Mouse (Mus musculus): Measurements from ENCODE around the gene Pdgfb.

DNA sequence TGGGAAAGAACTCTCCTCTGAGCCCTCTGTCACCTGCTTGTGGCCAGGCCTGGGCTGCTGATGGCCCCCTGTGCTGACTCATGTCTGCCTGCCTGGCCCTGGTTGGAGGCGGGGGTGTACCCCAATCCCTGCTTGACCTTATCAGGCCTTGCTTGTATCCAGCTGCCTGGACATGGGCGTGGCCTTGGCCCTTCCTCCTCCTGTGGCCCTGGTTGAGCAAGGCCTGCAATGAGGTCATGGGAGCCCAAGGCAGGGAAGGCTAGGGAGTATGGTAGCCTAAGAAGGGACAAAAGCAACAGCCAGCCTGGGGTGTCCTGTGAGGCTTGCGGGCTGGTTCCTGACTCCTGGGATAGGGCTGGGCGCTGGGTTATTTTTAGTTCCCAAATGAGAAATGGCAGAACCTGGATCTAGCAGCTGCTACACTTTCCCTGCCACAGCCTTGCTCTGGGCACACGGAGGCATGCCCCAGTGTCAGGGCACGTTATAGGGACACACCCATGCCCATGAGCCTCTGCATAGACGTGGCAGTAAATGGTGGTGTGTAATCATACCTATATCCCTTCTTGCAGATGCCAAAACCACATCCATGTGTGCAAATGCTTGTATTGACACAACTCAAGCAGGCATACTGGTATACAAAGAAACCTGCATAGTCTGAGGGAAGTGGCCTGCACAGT, 39.4 kb upstream of the Pdgfb start:
- TF ChIP-seq POLR2A (IDR thresholded peaks at IDR 0.05; ENCODE audit: insufficient read length, low read depth) (peak; percentile 10), E2F4 (IDR thresholded peaks at IDR 0.05; ENCODE audit: insufficient read depth) (no peak), TCF12 (IDR thresholded peaks at IDR 0.05; ENCODE audit: insufficient read depth, poor library complexity, severe bottlenecking) (peak; percentile 30), POLR2AphosphoS2 (IDR thresholded peaks at IDR 0.05; ENCODE audit: insufficient read length, low read depth) (no peak), MYOD1 (IDR thresholded peaks at IDR 0.05; ENCODE audit: control insufficient read depth in 1 of 3, insufficient read length in 2 of 3, low read depth in 2 of 3) (peak; percentile 2 to 86 (median 83)), MAX (IDR thresholded peaks at IDR 0.05; ENCODE audit: low read depth) (no peak), USF1 (IDR thresholded peaks at IDR 0.05; ENCODE audit: low read depth) (no peak)
